Mouse (Mus musculus): ENCODE measurements around the gene Ksr2.

Gene Ksr2

DNA sequence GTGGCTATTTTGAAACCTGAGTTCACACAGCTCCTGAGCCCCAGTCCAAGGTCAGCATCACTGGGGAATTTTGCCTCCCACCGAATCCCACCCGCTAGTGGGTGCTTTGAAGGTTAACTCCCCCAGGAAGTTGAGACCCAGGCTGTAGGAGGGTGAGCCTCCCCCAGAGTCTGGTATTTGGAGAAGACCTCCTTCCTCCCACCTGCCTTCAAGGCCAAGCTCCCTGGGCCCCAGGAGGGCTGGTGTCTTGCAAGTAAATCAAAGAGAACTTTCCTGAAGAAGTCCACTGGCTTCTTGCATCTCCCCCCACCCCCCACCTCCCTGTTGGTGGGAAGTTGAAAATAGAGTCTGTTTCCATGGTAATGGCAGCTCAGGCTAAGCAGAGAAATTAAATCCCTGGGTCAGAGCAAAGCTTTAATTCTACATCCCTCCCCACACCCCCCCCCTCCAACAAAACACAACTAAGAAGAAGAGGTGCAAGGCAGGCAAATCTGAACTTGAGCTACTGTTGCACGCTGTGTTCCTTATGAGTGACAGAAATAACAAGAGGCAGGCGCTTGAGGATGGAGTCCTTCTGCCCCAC, 274.1 kb downstream of the Ksr2 start:
- WGBS = 23% methylated on average over 4 of the region's 4 CpGs

- 42% methylated on average over 3 of the region's 3 CpGs for WGBS
Observed at GRCm38 (mm10) chr5:117688738-117689137, 274.9 kb downstream of the Ksr2 start.

DNA sequence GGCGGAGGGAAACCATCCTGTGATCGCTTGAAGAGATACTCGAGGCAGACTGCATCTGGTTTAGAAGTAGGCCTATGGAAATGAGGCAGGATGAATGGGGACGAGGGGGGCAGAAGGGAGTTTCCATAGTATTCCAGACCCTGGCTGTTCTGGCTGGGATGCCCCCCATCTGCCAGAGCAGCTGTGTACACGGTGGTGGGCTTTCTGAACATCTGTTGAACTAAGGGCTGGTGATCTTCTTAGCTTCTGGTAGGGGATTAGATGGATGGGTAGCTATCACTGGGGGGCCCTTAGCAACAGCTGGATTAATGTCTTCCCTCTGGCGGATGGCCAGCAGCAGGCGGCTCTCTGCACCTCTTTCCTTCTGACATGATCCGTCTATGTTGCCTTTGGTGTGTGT, 276.0 kb downstream of the Ksr2 start:
- WGBS = 68% methylated on average over 8 of the region's 8 CpGs

GRCm38 (mm10) chr5:117691271-117691670, 277.5 kb downstream of the Ksr2 start:
- WGBS = 44% methylated on average over 7 of the region's 7 CpGs

DNA sequence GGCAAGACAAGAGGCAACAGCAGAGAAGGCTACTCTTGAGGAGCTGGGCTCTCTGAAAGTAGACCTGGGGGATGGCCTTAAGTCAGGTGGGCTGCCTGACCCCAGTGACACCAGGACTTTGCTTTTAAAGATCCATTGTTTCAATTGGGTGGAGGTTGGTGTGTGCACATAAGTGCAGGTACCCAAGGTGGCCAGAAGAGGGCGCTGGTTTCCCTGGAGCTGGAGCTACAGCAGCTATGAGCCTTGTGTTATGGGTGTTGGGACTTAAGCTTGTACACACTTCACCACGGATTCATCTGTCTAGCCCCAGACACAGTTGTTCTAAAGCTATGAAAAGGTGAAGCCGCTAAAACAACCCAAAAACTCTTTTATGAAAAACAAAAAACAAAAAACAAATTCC, 279.8 kb downstream of the Ksr2 start:
- 69% methylated on average over 3 of the region's 3 CpGs for WGBS

GRCm38 (mm10) chr5:117694632-117695031, 280.8 kb downstream of the Ksr2 start:
- 54% methylated on average over 11 of the region's 11 CpGs for WGBS

DNA sequence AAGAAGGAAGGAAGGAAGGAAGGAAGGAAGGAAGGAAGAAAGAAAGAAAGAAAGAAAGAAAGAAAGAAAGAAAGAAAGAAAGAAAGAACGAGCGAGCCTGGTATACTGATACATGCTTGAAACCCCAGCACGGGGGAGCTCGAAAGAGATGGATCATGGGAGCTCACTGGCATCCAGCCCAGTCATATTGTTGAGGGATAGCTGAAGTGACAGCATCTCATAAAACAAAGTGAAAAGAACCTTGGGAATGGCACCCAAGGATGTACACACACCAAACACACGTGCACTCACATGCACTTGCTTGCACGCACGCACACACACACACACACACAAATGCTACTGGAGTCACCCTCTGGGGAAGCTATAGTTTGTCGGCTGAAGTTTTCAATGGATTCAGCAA, 282.6 kb downstream of the Ksr2 start:
- 71% methylated on average over 8 of the region's 8 CpGs for WGBS

GRCm38 (mm10) chr5:117697589-117697988, 283.8 kb downstream of the Ksr2 start:
- WGBS = 88% methylated on average over 6 of the region's 6 CpGs

GRCm38 (mm10) chr5:117704371-117704770, 290.6 kb downstream of the Ksr2 start:
- WGBS = 80% methylated on average over 9 of the region's 9 CpGs

- WGBS = 52% methylated on average over 11 of the region's 11 CpGs
Observed at GRCm38 (mm10) chr5:117706633-117707032, 292.8 kb downstream of the Ksr2 start.

- WGBS = 68% methylated on average over 6 of the region's 6 CpGs
Observed at GRCm38 (mm10) chr5:117709306-117709705, 295.5 kb downstream of the Ksr2 start.

DNA sequence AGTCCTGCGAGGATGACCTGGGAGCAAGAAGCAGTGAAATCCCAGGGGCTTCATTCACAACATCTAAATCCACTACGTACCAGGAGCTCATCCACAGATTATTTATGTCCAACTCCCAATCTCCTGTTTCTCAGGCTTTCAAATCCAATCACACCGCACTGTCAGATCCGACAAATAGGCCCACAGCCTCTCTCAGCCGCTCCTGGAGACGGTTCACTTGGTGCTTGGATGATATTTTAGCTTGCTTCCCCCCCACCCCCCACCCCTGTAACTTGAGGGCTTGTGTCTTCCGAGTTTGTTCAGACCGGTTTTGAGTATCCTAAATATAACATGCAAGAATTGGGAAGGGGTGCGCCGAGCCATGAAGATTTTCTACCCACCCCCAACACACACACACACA, 297.8 kb downstream of the Ksr2 start:
- 65% methylated on average over 10 of the region's 10 CpGs for WGBS

DNA sequence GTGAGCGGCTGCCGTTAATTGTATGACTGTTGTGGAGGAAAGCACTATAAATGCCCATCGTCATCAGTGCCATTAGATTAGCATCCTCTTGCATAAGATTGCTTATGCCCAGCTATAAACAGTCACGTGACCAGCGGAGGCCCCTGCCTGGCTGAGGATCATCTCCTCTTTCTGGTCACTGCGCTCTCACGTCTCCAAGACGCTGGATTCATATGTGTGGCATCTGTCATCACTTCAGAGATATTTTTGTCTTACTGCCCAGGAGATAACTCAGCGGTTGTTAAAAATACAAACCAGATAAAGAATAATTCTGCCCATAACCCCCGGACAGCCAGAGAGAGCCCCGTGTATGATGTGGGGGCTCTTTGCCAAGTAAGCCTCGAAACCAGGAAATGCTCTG, 298.4 kb downstream of the Ksr2 start:
- WGBS = 43% methylated on average over 12 of the region's 12 CpGs

GRCm38 (mm10) chr5:117717120-117717519, 303.3 kb downstream of the Ksr2 start:
- 86% methylated on average over 9 of the region's 9 CpGs for WGBS

DNA sequence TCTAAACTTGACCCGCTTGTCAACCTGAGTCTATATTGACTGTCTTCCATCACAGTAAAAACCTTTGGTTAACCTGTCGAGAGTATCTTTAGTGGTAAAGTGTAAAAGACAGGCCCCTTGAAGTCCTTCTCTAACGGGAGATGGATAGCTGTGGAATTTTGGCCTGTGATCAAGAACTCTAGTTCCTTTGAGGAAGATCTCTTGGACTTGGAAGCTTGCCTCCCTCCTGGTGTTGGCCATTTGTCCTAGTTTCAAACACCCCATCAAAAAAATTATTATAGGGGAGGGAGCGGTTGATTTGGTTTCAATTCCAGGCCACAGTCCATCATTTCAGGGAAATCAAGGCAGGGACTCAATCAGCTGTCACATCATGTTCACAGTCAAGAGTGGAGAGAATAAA, 309.5 kb downstream of the Ksr2 start:
- WGBS = 87% methylated on average over 4 of the region's 4 CpGs

DNA sequence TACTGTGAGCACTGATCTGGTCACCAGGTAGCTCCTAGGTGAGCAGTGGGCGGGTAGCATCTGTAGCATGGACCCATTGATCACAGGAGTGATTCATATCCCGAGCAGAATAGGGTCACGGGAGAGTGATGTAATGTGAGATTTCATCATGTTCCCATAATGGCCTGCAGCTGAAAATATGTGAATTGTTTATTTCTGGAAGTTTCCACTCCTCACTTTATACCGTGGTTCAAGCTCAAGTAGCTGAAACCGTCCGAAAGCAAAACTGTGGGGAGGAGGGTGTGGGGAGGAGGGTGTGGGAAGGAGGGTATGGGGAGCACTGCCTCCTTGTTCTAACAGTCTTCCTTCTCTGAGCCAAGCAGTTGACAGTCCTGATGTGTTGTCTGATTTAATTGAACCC, 312.7 kb downstream of the Ksr2 start:
- WGBS = 60% methylated on average over 6 of the region's 6 CpGs

GRCm38 (mm10) chr5:117727138-117727537, 313.3 kb downstream of the Ksr2 start:
- 70% methylated on average over 7 of the region's 7 CpGs for WGBS

GRCm38 (mm10) chr5:117731311-117731710, 317.5 kb downstream of the Ksr2 start:
- 80% methylated on average over 6 of the region's 6 CpGs for WGBS

- WGBS = 54% methylated on average over 11 of the region's 11 CpGs
Observed at GRCm38 (mm10) chr5:117744654-117745178, 330.9 kb downstream of the Ksr2 start.

GRCm38 (mm10) chr5:117749353-117749752, 335.6 kb downstream of the Ksr2 start:
- WGBS = 53% methylated on average over 5 of the region's 5 CpGs

DNA sequence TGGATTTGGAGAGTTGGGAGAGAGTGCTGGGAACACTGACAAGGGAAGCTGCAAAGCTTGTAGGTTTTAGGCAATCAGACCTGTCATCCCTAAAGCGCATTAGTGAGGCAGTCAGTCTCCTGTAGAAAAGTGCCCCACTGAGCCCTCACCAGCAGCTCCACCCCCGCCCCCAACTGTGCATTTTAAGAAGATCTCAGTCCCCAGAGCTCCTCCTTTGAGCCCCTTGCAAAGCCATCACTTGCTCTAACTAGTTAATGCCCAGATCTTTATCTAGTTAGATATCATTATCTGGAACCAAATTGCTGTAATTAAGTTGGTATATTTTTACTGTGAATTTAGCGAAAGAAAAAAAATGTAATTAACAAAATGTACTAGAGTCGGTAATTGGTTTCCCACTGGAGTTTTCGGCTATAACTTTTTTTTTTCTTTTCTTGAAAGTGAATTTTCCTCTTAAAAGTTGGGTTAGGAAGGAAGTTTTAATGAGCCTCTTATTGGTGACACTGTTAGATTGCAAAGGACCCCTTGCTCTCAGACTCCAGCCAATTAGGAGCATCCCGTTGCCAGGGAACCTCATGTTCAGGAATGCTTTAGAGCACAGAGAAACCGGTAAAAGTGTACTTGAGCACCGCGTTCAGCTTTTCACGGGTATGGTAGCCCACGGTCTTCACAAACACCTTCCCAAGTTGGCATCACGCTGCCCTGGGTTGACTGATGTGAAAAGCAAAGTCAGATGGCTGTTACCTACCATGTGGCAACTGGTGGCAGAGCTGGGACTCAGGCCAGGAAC, 344.1 kb downstream of the Ksr2 start:
- WGBS = 40% methylated on average over 12 of the region's 12 CpGs

GRCm38 (mm10) chr5:117761181-117761832, 347.5 kb downstream of the Ksr2 start:
- 78% methylated on average over 9 of the region's 9 CpGs for WGBS

- 80% methylated on average over 9 of the region's 9 CpGs for WGBS
Observed at GRCm38 (mm10) chr5:117764496-117764895, 350.7 kb downstream of the Ksr2 start.

All from cerebral cortex, adult 2 months (tissue).